Mouse (Mus musculus) c-Kit-positive CD71-positive TER-119-negative erythroid progenitor cells, embryonic 14.5 days (primary cell): ENCODE results near the gene Pik3r1.

Experiments used
- DNase-seq: peaks from one replicate; pipeline ENCODE4 v3.0.0-alpha.2; 2013; ENCODE audit warnings: low read depth

Gene Pik3r1

DNA sequence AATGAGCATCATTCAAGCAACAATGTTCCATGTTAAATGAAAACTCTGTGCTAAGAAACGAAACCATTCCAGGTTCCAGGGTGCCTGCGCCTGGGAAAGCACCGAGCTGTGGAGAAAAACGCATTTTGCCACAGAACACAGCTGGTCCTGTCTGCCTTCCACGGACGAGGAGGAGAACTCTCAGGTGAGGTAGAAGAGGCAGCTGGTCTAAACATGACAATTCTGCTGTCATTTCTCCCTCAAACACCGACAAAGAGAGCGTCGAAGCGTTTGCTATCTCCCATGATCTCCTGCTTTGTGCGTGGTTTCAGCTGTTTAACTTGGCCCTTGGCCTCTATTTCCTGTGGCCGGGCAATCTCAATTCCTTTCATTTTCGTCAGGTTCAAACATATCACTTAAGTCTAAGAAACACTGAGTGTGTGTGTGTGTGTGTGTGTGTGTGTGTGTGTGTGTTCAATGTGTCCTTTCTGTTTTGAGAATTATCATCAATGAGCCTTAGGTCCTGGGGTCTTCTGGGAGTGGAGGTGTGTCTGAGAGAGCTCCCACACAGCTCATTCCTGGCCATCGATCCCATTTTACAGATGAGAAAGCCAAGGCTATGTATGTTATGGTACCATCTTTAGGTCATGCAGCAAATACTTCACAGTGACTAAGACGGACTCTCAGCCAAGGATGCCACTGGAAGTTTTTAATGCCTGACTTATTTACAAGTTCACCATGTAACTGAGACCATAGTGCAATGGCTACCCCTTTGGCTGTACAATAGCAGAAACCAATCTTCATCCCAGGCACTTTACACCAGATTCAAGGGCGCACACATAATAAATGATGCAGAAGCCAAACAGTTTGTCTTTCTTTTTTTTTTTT, 31.3 kb downstream of the Pik3r1 start:
- DNase-seq: no peak

DNA sequence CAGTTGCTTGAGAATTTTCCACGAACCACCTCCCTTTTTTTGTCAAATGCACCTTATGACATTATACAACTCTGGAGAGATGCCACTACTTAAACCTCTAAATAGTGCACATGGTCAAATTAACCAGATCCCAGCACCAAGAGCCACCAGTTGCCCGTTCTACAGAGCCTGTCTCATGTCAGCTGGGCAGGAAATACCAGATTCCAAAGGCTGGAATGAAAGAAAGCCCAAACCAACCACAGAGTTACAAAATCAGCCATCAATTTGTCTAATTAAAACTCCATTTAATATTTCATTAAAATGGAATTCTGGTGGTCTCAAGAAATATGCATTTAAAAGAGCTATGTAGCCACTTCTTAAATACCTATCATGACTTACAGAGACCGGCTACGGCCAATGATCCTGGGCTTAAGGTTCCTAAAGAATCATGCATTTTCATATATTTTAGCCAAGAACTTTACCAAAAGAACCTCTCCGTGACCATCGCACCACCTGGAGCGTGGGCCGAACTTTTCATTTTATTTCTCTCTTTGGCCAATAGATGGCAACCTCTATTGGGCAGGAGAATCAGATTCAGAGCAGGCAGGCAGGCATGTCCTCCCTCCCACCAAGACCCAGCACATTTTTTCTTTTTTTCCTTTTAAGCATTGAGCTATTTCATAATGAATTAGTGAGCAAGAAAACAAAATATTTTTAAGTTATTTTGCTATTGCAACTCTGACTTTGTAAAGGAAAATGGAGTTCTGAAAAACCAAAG, 32.5 kb downstream of the Pik3r1 start:
- no peak for DNase-seq

GRCm38 (mm10) chr13:101734227-101734626, 33.8 kb downstream of the Pik3r1 start:
- no peak for DNase-seq

DNA sequence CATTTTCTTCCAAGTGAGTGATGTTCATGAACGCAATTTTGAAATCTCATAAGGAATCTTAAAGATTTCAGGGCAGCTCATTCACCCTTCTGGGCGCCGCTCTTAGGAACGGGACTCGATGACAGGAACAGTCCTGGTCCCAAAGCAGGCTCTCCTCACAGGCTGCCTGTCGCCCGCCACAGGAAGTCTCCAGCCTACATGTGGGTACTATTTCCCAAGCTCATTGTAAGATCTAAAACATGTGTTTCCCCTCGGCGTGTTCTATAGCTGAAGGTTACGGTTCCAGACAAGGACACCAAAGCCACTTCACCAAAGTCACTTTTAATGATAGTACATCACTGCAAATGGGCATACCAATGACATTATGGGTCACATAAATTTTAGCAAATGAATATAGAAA, 35.3 kb downstream of the Pik3r1 start:
- no peak for DNase-seq

- no peak for DNase-seq
Measured at GRCm38 (mm10) chr13:101731777-101732176, 36.2 kb downstream of the Pik3r1 start.

DNA sequence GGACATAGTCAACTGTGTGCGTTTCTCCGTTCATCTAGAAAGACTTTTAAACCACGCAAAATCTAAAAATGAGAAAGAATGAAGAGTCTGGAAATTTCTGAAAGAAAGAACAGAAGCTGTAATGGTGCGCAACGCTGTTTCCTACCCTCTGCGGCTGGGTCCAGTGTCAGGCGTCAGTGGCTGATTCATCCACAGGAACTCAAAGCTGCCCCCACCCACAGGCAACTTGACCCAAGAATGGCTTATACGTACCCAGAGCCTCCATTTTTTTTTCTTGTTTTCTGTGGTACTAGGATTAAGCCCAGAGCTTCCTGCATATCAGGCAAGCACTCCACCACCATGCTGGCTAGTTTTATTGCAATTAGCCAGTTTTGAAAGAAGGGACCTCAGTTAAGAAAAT, 37.7 kb downstream of the Pik3r1 start:
- DNase-seq: no peak

- no peak for DNase-seq
Measured at GRCm38 (mm10) chr13:101729248-101730055, 38.6 kb downstream of the Pik3r1 start.

DNA sequence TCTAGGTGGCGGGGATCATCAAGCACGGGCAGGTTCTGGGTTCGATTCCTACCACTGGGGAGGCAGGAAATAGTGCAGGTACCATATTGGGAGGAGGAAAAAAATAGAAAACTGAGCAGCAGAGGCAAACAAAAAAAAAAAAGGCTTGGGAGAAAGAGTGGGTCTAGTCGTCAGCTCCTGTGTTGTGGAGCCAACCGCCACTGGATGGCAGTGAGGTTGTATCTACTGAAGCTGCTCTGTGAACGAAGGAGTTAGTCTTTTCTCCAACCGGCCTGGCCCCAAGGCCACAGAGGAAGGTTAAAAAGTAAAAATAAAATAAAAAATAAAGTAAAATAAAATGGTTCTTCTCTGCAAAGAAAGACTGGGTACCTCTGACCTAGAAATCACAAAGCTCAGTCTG, 39.2 kb downstream of the Pik3r1 start:
- DNase-seq: no peak

DNA sequence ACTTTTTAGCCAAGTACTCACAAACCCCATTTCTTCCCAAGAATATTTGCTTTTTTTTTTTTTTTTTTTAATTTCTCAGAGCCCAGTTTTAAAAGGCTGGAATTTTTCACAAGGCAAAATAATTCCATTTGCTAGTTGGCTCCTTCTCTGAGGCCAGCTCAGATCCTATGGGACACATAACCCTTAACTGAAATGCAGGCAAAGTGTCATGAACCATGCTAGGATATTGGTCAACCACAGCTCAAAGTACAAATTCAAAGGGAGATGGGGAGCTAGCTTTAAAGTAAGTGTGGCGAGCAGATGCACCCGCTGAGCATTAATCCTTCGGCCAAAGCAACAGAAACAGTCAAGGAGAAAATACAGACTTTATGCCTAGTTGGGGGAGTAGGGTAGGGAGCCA, 39.7 kb downstream of the Pik3r1 start:
- DNase-seq: no peak

GRCm38 (mm10) chr13:101727837-101728236, 40.2 kb downstream of the Pik3r1 start:
- no peak for DNase-seq

GRCm38 (mm10) chr13:101726922-101727321, 41.1 kb downstream of the Pik3r1 start:
- no peak for DNase-seq

- DNase-seq: no peak
Measured at GRCm38 (mm10) chr13:101721901-101722595, 46.0 kb downstream of the Pik3r1 start.

GRCm38 (mm10) chr13:101721154-101721553, 46.9 kb downstream of the Pik3r1 start:
- DNase-seq: no peak

- DNase-seq: peak; percentile 79
Measured at GRCm38 (mm10) chr13:101719312-101719870, 48.6 kb downstream of the Pik3r1 start.

DNA sequence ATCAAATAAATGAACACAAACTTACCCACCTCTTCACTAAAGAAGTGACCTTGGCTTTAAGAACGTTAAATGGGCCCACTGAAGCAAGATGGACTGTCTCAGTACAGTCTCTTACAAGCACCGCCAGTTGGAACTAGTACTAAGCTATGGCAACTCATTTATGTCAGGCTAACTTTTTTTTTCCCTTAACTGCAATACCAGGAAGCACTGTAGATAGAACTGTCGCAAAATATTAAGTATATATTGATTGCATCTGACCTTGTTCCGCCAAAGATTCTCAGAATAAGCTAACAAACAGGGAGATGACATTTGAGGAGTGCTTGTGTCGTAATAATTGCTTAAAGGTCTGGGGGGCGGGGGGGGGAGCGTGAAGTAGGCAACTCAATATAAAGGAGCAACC, 49.3 kb downstream of the Pik3r1 start:
- no peak for DNase-seq

GRCm38 (mm10) chr13:101717836-101718235, 50.2 kb downstream of the Pik3r1 start:
- no peak for DNase-seq

GRCm38 (mm10) chr13:101713429-101714088, 54.5 kb downstream of the Pik3r1 start:
- DNase-seq: no peak

- DNase-seq: no peak
Measured at GRCm38 (mm10) chr13:101712720-101713428, 55.1 kb downstream of the Pik3r1 start.

- no peak for DNase-seq
Measured at GRCm38 (mm10) chr13:101712099-101712498, 55.9 kb downstream of the Pik3r1 start.

DNA sequence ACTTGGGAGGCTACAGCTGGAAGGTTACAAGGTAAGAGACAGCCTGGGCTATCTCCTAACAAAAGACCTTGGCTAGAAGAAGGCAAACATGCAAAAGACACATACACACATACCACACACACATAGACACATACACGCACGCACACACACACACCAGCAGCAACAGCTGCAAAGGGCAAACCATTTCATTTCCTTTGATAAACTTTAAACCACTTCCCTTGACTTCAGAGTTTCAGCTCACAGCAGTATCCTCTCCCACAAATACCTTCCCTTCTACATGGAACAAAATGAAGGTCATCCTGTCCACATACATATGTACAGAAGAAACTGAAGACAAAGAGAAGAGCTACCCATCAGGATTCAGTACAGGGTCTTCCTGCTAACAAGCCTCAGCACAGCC, 56.7 kb downstream of the Pik3r1 start:
- DNase-seq: no peak
